Mouse (Mus musculus): ENCODE data around the gene Gclm. TPM values are rescaled to one million over a fixed set of nuclear protein-coding genes. Genes with fewer than 3 reads are reported as not detected.
"Not testable (repeated sequence)": the region's sequence is repeated elsewhere in the genome, so short reads cannot be mapped to it uniquely, and the experiment has no call there.

The Gclm gene
- polyA plus RNA-seq, 1 experiment, result 316 TPM

- Histone ChIP-seq H3K4me1 (ENCODE audit: control insufficient read depth, insufficient read depth, low read length) (peaks cover 19% of the 10 kb centered on the region), H3K27ac (ENCODE audit: insufficient read depth, low read depth, low read length) (no peak overlapping the region), H3K4me3 (ENCODE audit: insufficient read depth, low read length) (no peak overlapping the region)
- TF ChIP-seq CTCF (IDR thresholded peaks at IDR 0.05; ENCODE audit: low read depth, low read length), result no peak
- TF ChIP-seq POLR2A (IDR thresholded peaks at IDR 0.05; ENCODE audit: borderline replicate concordance, low read depth, low read length), result no peak
These were observed 38.9 kb upstream of the Gclm start for GRCm38 (mm10) chr3:122206279-122207070.

GRCm38 (mm10) chr3:122207766-122208165 lies 37.6 kb upstream of the Gclm start:
- H3K4me3 ChIP-seq (ENCODE audit: insufficient read depth, low read length), result no peak overlapping the region
- TF ChIP-seq POLR2A (IDR thresholded peaks at IDR 0.05; ENCODE audit: borderline replicate concordance, low read depth, low read length) (no peak), CTCF (IDR thresholded peaks at IDR 0.05; ENCODE audit: low read depth, low read length) (no peak)
- no peak overlapping the region for H3K27ac ChIP-seq (ENCODE audit: insufficient read depth, low read depth, low read length)
- H3K4me1 ChIP-seq (ENCODE audit: control insufficient read depth, insufficient read depth, low read length), result peaks cover 12% of the 10 kb centered on the region

- H3K27ac ChIP-seq (ENCODE audit: insufficient read depth, low read depth, low read length), result no peak overlapping the region
- peaks cover 12% of the 10 kb centered on the region for H3K4me1 ChIP-seq (ENCODE audit: control insufficient read depth, insufficient read depth, low read length)
- TF ChIP-seq CTCF (IDR thresholded peaks at IDR 0.05; ENCODE audit: low read depth, low read length) (no peak), POLR2A (IDR thresholded peaks at IDR 0.05; ENCODE audit: borderline replicate concordance, low read depth, low read length) (no peak)
- no peak overlapping the region for H3K4me3 ChIP-seq (ENCODE audit: insufficient read depth, low read length)
These were observed 36.8 kb upstream of the Gclm start for GRCm38 (mm10) chr3:122208296-122209225.

GRCm38 (mm10) chr3:122209511-122209910 lies 35.8 kb upstream of the Gclm start:
- H3K4me1 ChIP-seq (ENCODE audit: control insufficient read depth, insufficient read depth, low read length), result peaks cover 12% of the 10 kb centered on the region
- no peak overlapping the region for H3K4me3 ChIP-seq (ENCODE audit: insufficient read depth, low read length)
- TF ChIP-seq POLR2A (IDR thresholded peaks at IDR 0.05; ENCODE audit: borderline replicate concordance, low read depth, low read length), result no peak
- no peak for TF ChIP-seq CTCF (IDR thresholded peaks at IDR 0.05; ENCODE audit: low read depth, low read length)
- no peak overlapping the region for H3K27ac ChIP-seq (ENCODE audit: insufficient read depth, low read depth, low read length)

GRCm38 (mm10) chr3:122210434-122210833 lies 34.9 kb upstream of the Gclm start:
- TF ChIP-seq CTCF (IDR thresholded peaks at IDR 0.05; ENCODE audit: low read depth, low read length) (no peak), POLR2A (IDR thresholded peaks at IDR 0.05; ENCODE audit: borderline replicate concordance, low read depth, low read length) (no peak)
- Histone ChIP-seq H3K4me1 (ENCODE audit: control insufficient read depth, insufficient read depth, low read length) (peaks cover 12% of the 10 kb centered on the region), H3K27ac (ENCODE audit: insufficient read depth, low read depth, low read length) (no peak overlapping the region), H3K4me3 (ENCODE audit: insufficient read depth, low read length) (no peak overlapping the region)

- no peak for TF ChIP-seq CTCF (IDR thresholded peaks at IDR 0.05; ENCODE audit: low read depth, low read length)
- no peak for TF ChIP-seq POLR2A (IDR thresholded peaks at IDR 0.05; ENCODE audit: borderline replicate concordance, low read depth, low read length)
- Histone ChIP-seq H3K27ac (ENCODE audit: insufficient read depth, low read depth, low read length) (no peak overlapping the region), H3K4me1 (ENCODE audit: control insufficient read depth, insufficient read depth, low read length) (peaks cover 12% of the 10 kb centered on the region), H3K4me3 (ENCODE audit: insufficient read depth, low read length) (no peak overlapping the region)
These were observed 34.5 kb upstream of the Gclm start for GRCm38 (mm10) chr3:122210846-122211245.

- Histone ChIP-seq H3K27ac (ENCODE audit: insufficient read depth, low read depth, low read length) (no peak overlapping the region), H3K4me1 (ENCODE audit: control insufficient read depth, insufficient read depth, low read length) (peaks cover 12% of the 10 kb centered on the region), H3K4me3 (ENCODE audit: insufficient read depth, low read length) (no peak overlapping the region)
- TF ChIP-seq POLR2A (IDR thresholded peaks at IDR 0.05; ENCODE audit: borderline replicate concordance, low read depth, low read length) (no peak), CTCF (IDR thresholded peaks at IDR 0.05; ENCODE audit: low read depth, low read length) (no peak)
These were observed 33.8 kb upstream of the Gclm start for GRCm38 (mm10) chr3:122211446-122212125.

GRCm38 (mm10) chr3:122221240-122222036 lies 23.9 kb upstream of the Gclm start:
- no peak overlapping the region for H3K4me3 ChIP-seq (ENCODE audit: insufficient read depth, low read length)
- no peak overlapping the region for H3K27ac ChIP-seq (ENCODE audit: insufficient read depth, low read depth, low read length)
- TF ChIP-seq POLR2A (IDR thresholded peaks at IDR 0.05; ENCODE audit: borderline replicate concordance, low read depth, low read length) (no peak), CTCF (IDR thresholded peaks at IDR 0.05; ENCODE audit: low read depth, low read length) (no peak)
- peaks cover 7% of the 10 kb centered on the region; the same call in 1 of the 2 replicates for H3K4me1 ChIP-seq (ENCODE audit: control insufficient read depth, insufficient read depth, low read length)

- H3K4me1 ChIP-seq (ENCODE audit: control insufficient read depth, insufficient read depth, low read length), result peaks cover 14% of the 10 kb centered on the region
- not testable (repeated sequence) for H3K4me3 ChIP-seq (ENCODE audit: insufficient read depth, low read length); H3K27ac ChIP-seq (ENCODE audit: insufficient read depth, low read depth, low read length)
These were observed 18.4 kb upstream of the Gclm start for GRCm38 (mm10) chr3:122226972-122227371.
